Mouse (Mus musculus) cortical plate, adult 2 months (tissue): ENCODE results near the gene Knop1.

Experiments
- CTCF ChIP-seq: fragments of 200-500 bp; IDR thresholded peaks from 2 replicates; pipeline ENCODE4 v1.5.1; 2011; ENCODE audit warnings: mild to moderate bottlenecking, control low read depth, low read length; ENCODE audit not compliant: insufficient read depth; ENCODE audit errors: extremely low read depth
- POLR2A ChIP-seq: fragments of 200-500 bp; IDR thresholded peaks from 2 replicates; pipeline ENCODE4 v1.6.1; 2011; ENCODE audit warnings: mild to moderate bottlenecking, low read length, control low read depth; ENCODE audit not compliant: insufficient read depth; ENCODE audit errors: extremely low read depth

DNA sequence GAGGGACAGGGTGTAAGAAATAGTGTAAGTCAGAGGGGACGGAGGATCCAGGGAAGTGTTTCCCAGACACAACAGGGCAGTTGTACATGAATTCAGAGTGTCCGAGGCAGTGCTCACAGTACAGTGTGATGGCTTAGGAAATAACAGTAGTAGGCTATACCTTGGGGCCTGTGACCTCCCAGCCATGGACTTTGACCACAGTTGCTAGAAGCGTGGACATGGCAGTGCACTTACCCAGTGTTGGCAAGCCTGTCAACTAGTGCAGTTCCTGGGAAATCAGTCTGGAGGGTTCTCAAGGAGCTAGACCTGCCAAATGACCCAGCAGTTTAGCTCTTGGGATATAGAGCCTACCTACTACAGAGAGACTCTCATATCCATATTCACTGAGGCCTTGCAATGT is 39.8 kb downstream of the Knop1 start:
- TF ChIP-seq CTCF, result no peak
- no peak for TF ChIP-seq POLR2A
